Mouse (Mus musculus) testis, postnatal 14 days (tissue): ENCODE data around the gene Trdmt1.

ENCODE experiments used
- DNase-seq: peaks from one replicate; pipeline ENCODE4 v3.0.0; 2021; ENCODE audit warnings: low spot score

Gene Trdmt1

DNA sequence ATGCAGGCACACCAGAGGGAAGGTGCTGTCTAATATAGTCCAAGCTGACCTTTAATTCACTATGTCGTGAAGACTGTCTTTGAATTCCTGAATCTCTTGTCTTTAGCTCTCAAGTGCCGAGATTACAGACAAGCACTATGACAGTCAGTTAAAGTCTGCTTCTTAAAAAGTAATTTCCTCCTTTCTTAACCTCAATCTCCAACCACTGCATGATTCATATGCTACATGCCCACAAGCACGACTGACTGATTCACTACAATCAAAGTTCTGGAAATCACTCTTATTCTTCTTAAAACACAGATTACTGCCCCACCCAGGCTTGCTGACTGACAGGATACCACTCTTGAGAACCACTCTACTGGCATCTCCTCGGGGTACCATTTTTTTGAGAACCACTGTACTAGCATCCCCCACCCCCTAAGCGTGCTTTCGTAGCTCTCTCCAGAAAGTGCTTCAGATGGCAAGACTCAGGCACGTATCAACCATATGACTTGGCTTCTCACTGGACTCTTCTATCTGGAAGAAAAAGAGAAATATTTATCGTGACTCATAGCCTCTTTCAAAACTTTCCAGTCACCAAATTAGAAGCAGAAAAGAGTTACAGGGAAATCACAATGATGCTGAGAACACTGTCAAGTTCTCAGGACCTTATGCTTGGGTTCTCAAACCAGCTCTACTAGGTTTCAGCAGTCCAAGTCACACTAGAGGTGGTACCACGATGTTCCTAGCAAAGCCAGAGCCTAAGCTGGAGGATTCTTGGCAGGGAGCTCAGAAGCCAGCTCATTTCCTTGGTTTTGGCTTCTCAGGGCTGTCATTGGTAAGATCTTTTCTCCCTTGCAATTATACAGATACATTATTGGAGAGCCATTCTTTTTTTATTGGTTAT lies 12.9 kb upstream of the Trdmt1 start:
- DNase-seq = no peak

DNA sequence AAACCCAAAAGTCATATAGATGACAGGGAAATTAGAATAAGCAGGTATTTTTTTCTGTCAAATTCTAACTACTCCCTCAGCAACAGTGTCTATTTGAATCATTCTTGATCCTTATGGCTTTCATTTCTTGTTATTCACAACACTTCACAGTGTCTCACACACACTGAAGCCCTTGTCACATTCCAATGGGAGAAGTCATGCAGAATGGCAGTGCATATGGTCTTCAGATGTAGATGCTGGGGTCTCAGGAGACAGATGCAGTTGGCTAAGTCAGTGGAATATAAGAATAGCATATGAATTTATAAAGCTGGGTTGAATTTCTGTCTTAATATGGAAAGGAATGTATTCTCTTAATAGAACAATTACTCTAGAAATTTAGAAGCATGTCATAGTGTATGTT lies 11.8 kb upstream of the Trdmt1 start:
- no peak for DNase-seq

DNA sequence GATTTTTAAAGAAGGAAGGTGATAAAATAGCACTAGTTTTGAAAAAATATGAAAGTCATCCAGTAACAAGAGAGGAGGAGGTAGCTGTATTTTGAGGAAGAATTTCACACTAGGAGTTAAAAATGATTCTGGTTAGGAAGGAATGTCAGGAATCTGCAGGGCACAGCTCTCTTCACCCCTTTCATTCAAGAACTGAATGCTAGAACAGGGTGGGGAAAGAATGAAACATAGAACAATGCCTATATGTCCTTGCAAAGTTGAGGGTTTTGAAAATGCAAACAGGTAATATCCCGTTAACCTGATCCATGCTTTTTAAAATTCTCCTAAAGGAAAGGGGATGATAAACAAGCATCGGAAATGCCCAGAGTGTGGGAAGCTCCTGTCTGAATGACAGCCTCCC lies 9.5 kb upstream of the Trdmt1 start:
- no peak for DNase-seq

DNA sequence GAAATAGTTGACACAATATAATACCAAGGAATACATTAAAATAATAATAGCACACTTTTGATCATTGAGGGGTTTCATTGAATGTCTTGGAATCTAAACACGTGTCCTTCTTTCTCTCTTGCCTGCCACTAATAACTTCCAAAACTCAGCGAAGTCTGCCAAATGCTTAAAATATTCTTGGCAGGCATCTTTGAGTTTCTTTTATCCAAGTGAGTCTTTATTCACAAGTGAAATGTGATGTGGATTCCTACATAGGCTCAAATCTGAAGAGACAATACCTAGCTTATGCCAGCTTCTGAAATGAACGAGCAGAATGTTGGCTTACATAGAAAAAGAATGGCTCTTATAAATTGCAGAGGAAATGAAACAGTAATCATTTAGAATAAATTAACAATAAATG lies 4.3 kb upstream of the Trdmt1 start:
- no peak for DNase-seq

DNA sequence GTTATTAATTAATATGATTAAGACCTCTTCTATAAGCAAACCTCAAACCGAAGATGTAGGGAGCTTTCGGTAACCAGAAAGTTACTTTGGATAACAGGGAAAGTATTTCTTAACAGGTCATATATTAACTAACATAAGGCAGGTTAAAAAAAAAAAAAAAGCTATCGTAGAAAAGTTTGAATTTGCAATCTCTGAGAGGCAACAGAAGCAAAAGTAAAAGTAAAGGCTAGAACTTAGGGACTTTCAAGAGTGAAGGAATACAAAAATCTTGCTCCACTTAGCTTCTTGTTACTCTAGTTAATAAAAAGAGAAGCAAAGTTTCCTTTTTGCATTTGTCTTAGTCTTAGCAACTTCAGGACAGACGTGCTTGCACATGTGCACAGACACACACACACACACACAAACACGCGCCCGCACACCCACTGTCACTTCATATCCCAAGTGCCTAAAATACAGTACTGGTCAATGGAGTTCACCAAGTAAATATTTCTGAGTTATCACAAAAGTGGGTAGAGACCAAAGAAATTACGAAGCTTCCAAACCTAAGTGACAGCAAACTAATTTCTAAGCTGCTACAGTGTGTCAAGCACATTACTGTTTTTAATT lies 846 bp downstream of the Trdmt1 start:
- no peak for DNase-seq

DNA sequence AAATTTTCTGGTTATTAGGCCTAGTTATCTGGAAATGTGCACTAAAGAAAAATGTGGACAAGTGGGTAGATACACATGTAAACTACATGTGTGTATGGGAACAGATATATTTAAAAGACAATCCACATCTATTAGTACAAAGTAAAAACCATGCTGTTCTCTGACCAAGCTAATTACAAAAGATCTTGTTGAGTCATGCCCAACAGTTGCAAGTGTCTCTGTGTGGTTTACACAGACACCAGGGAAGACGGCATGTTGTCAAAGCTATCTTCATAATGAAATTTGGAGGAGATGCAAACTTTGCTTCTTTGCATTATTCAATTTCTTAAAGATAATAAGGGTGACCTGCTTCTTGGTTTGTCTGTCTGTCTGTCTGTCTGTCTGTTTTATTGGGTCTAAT lies 4.6 kb downstream of the Trdmt1 start:
- no peak for DNase-seq

DNA sequence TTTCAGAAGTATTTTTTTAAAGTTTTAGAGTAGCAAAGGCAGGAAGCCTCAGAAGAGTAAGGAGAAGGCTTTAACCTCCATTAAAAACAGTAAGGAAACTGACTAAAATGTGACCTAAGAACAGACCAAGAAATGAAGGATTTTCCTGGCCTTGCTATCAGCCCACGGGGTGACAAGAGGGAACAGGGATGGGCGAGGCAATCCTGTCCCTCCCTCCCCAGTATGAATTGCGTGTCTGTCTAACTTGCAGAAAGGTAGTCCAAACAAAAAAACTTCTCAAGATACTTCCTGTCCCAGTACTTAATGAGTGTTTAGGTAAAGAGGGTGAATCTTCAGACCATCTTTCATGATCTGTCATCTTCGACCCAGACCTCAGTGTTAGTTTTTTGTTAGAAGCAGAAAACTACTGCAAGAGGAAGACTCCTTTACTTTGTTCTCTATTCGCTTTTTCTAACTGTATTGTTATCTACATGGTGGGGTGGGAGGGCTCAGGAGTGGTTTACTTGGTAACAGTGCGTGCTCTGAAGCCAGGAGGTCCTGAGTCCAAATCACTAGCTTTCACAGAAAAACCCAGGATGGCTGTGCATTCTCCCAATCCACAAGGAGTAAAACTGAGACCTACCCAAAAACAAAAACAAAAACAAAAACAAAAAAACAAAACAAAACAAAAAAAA lies 5.6 kb downstream of the Trdmt1 start:
- no peak for DNase-seq

DNA sequence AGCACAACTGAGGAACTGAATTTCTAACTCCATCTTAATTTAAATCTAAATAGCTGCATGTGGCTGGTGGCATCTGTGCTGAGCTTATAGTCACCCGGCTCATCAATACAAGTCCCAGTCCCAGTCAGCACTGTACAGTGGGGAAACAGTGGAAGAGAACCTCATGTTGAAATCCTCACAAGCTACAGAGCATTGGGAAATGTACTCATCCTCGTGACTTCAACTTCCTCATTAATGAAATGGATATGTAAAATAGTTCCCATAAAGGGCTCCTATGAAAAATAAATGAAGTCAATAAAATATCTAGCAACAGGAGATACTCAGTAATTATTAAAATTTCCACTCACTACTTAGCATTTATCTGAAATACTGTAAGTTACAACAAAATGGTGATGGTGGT lies 6.2 kb downstream of the Trdmt1 start:
- no peak for DNase-seq

DNA sequence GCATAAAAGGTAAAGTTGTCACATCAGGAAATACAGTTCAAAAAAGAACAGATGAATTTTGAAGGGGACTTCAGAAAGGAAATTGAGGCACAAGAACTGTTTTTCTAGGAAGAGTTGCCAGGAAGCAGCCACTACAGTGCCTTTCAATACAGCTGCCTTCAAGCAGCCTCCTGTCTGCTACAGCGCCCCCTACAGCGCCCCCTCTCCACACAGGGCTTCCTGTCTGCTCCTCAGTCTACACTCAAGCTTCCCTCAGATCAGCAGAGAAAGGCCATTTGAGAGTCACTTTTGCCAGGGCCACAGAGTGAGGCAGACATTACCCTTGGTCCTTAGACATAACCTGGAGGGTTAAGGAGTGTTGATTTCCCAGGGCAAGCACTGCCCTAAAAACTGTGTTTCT lies 6.7 kb downstream of the Trdmt1 start:
- no peak for DNase-seq

DNA sequence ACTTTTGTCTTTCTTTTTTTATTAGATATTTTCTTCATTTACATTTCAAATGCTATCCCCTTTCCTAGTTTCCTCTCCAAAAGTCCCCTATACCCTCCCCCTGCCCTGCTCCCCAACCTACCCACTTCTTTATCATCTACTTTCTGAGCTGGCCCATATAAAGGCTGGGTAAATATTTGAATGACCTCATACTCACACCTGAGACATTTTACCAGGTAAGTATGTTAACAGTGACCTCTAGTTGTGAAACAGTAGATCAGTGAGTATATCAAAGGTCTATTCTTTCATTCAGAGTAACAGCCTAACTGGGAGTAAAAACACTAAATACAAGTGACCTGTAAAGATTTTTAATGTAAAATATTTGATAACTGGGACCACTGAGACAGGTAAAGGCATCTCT lies 7.7 kb downstream of the Trdmt1 start:
- DNase-seq = no peak

DNA sequence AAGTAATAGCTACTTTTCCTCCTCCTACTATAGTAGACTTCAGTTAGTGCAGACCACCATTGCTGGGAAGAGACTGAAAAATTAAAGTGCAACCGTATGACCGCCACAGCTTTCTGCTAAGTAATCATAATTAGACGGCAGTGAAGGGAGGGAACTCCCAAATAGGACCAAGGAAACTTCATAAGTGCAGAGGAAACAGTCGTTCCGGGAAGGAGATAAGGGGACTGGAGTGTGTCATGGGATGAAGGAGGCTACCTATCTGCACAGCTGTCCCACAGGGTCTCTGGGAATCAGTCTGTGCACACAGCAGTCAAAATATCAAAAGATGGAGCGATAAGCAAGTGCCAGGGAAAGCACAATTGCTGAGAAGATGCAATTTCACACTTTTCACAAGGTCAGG lies 13.8 kb downstream of the Trdmt1 start:
- DNase-seq = no peak

DNA sequence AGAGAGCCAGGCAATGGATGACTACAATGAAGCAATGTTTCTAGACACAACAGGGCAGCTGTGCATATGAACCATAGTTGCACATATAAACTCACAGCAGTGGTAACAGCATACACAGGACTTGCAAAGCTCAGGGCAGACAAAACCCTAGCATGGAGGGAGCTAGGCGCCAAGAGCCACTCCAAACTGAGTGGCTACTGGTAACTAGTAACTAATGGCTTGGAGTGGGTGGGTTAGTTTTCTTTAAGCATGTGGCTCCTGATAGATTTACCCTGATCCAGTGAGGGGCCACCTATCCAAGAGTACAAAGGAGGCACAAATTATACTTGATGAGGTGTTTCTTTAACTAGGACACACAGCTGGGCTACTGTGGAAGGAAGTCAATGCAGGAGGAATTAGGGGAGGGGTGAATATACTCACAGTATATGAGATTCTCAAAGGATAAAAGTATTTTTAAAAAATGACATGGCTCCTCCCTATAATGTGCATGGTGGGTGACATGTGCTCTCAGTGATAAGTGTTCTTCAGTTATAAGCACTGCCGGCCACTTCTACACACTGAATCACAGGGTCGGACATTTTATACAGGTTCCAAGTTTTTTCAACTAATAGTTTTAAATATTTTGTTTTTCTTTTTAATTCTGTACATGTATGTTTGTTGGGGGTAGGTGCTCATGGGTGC lies 15.1 kb downstream of the Trdmt1 start:
- DNase-seq = no peak

DNA sequence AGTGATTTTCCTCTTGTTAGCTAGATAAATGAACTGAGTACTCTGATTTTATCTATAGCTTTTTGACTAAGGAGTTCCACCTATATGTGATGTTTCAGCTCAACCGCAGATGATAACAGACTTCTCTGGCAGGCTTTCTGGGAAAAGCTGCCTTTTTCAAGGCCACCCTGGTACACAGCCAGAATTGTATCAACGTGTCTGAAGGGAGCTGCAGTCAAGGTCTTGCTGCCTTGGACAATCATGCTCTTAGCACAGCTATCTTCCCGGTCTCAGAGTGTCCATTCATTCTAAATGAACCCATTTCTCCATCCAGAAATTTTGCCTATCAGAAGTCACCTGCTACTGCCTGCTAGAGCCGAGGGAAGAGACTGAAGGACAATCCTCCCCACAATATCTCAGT lies 16.9 kb downstream of the Trdmt1 start:
- peak; percentile 84 for DNase-seq

DNA sequence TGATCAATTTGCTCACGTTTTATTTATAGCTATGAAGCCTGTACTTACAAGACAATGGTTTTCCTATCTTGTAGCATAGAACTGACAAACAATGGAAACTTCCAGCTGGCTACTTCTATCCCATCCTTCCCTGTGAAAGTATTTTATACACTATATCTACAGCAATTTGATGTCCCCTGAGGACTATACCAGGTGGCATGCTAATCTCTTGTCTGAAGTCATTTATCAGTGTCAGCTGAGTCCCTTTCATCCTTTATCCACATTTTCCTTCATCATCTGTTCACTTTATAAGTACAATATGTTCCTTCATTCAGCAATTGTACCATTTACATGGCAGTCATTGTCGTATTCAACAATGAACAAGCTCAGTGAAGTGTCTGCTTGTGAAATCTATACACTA lies 17.3 kb downstream of the Trdmt1 start:
- DNase-seq = no peak

DNA sequence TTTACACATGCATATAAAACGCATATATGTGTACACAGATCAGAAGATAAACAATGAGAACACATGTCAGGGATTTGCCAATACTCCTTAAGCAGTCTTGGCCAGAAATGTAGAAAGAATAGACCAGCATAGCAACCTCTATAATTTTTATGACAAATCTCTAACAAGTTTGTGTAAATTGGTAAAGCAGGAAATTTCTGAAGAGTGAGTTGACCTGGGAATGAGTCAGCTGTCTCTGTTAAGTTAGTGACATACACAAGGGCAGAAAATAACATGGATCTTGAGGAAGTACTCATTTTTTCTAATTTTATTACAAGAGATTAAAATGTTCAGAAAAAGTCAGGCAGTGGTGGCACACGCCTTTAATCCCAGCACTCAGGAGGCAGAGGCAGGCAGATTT lies 18.3 kb downstream of the Trdmt1 start:
- DNase-seq = no peak

DNA sequence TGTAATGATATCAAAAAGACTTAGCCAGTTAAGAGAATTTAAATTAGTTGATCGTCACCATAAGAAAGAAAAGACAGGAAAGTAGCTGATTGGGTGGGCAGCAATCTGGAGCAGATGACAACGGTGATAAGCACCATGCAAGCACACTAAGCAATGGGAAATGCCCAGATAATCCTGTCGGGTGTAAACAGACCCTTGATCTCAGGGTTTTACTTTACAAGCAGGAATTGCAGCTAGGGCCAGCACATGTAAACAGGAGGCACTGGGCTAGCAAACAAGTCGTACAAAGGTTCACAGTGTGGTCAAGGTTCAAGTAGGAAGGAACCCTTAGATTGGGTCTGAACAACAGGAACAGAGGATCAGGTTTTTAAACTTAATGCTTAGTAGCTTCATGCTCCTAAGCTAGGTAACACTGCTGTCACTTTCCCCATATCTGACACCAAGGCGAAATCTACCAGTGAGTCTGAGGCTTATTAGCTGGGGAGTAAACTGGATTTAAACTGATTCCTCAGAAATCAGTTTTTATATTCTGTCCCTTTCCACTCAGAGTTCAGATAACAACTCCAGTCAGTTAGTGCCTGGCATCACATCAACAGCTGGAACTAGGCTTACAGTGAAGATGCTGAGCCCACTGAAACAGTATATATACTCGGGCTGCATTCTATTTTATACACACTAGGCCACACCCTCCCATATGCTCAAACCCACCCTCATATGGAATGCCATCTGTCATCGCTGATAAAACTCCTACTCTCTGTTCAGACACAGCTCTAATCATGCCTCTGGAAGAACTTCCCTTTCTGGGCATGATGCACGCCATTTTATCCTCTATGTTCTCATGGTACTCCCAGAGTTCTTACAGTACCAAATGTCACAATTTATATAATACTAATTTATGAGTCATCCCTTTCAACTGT lies 20.7 kb downstream of the Trdmt1 start:
- no peak for DNase-seq

DNA sequence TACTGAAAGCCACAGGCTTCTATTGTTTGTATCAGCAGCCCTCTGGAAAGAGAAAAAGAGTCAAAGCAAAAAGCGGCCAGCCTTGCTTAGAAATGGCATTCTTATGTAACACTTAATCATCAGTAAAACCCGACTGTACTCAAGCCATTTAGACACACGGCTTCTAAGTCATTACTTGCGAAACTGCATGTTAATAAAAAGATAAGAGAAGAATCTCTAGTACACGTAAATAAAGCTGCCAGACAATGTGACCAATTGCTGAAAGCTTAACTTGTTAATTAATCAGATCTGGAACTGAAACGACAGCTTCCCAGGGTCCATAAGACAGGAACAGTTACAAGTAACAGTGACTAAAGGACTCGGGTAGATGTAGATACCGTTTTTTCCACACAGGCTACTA lies 22.4 kb downstream of the Trdmt1 start:
- no peak for DNase-seq

DNA sequence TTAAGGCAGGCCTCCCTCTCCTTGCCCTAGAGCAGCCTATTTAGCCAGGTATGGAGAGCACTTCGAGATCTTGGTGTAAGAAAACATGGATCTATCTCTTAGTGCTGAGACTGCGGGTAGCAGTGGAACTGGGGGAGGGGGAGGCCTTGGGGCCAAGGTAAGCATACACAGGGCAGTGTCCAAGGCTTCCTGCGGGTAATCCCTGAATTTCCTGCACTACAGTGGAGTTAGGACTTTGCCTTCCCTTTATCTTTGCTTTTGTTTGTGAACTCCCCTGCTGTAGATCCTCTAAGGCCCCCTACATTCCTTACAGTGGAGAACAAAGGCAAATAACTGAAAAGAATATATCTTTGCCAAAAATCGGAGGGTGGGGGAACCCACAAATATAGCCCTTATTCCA lies 29.5 kb downstream of the Trdmt1 start:
- no peak for DNase-seq

DNA sequence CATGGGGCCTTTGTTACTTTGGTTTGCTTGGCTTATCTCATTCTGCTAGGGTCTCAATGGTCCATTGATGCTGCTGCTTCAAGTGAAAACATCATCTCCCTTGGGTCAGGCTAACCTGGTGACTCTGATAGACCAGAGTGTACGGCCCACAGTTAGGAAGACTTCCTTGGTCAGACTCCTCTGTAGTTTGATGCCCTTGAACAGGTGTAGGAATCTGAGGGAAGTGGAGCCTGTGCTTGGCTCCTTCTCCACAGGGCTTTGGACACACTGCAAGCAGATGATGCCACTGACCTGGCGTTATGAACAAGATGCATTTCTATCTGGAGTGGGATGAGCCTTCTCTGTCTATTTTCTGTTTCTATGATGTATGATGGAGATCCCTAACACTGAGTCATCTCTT lies 41.8 kb downstream of the Trdmt1 start:
- DNase-seq = no peak

DNA sequence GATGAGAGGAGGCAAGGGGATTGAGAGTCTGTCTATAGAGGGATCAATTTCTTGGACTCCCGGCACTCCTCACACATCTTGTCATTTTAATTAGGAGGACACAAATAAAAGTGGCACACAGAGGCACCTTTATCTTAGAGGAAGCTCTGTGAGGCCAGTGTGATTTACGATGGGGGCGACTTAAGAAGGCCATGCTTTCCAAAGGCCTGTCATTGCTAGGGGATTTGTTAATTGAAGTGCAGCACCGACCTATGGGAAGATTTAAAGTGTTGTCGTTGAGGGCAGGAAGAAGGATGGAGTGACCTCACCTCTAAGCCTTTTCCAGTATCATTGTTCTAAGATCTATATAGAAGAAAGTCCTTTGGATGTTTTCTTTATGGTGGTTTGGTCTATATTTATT lies 42.9 kb downstream of the Trdmt1 start:
- DNase-seq = no peak

DNA sequence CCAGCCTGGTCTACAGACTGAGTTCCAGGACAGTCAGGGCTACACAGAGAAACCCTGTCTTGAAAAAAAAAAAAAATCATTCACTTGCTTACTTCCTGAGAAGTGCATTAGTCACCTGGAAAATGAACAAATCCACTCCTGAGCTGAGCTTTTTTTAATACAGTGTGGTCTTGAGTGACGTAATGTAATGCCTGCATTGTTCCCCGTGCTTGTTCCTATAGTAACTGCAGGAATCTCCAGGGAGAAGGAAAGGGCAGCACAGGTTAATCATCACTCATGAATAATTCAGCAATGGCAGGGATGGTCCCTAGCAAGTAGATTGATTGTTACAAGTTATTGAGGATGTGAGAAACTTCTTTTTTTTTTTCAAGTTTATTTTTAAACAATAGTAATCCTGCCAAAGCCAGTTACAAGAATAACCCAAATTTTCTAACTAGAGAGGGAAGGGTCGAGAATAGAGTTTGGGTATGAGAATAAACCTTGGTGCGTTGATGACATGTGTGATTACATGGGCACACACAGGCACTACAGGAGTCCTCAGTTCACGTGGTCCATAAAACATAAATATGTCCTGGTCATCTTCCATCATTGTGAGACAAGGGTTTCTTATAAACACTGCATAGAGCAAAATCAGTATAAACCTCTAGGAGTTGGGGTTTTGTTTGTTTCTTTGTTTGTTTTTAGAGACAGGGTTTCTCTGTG lies 44.0 kb downstream of the Trdmt1 start:
- no peak for DNase-seq
